Mouse (Mus musculus) liver, embryonic 15.5 days (tissue): ENCODE measurements at regions not wholly inside any gene's neighbourhood (a gene's known extent, or its start where the extent isn't known, plus 50 kb on each side); places are given as distances from the start of the nearest gene placed in this dataset.

Experiments
- ATAC-seq: fragments of 200-750 bp; cut with Nextera tagmentation; 2 replicates; pipeline ENCODE4 v1.8.0; 2017; ENCODE audit warnings: moderate number of reproducible peaks, mild to moderate bottlenecking, moderate library complexity; ENCODE audit not compliant: insufficient read depth
- H3K27ac ChIP-seq: fragments of 300-500 bp; sonication (generic); replicated peaks from 2 replicates; pipeline ENCODE4 v1.5.1; 2015; ENCODE audit warnings: mild to moderate bottlenecking, inconsistent platforms
- H3K27me3 ChIP-seq: fragments of 300-500 bp; sonication (generic); 2 replicates; pipeline ENCODE4 v1.6.1; 2015; ENCODE audit warnings: mild to moderate bottlenecking, inconsistent platforms
- H3K36me3 ChIP-seq: fragments of 300-500 bp; sonication (generic); replicated peaks from 2 replicates; pipeline ENCODE4 v1.6.1; 2015; ENCODE audit warnings: moderate library complexity, mild to moderate bottlenecking, inconsistent platforms
- H3K4me1 ChIP-seq: fragments of 300-500 bp; sonication (generic); replicated peaks from 2 replicates; pipeline ENCODE4 v1.6.1; 2015; ENCODE audit warnings: inconsistent platforms
- H3K4me2 ChIP-seq: fragments of 300-500 bp; sonication (generic); 2 replicates; pipeline ENCODE4 v1.6.1; 2015; ENCODE audit warnings: moderate library complexity, mild to moderate bottlenecking, inconsistent platforms
- H3K4me3 ChIP-seq: fragments of 300-500 bp; sonication (generic); replicated peaks from 2 replicates; pipeline ENCODE4 v1.5.1; 2015; ENCODE audit warnings: mild to moderate bottlenecking, inconsistent platforms
- H3K9ac ChIP-seq: fragments of 300-500 bp; sonication (generic); 2 replicates; pipeline ENCODE4 v1.6.1; 2015; ENCODE audit warnings: moderate library complexity, mild to moderate bottlenecking, inconsistent platforms
- H3K9me3 ChIP-seq: fragments of 300-500 bp; sonication (generic); replicated peaks from 2 replicates; pipeline ENCODE4 v1.6.1; 2016; ENCODE audit warnings: inconsistent platforms
- WGBS: fragments of 180-500 bp; shearing (Covaris S2); methylation state at CpG from one replicate; pipeline ENCODE4 v1.1.7; 2015; ENCODE audit warnings: mixed read lengths; ENCODE audit not compliant: insufficient replicate concordance; 5-methylcytosine and 5-hydroxymethylcytosine counted together

- ATAC-seq: no peak
- WGBS: 47% methylated on average over 3 of the region's 3 CpGs
Measured at GRCm38 (mm10) chr8:26832546-26832945, 144.6 kb upstream of the Zfp703 start.

GRCm38 (mm10) chr8:26833297-26833696, 143.8 kb upstream of the Zfp703 start:
- no peak overlapping the region for H3K27ac ChIP-seq
- 63% methylated on average over 4 of the region's 4 CpGs for WGBS
- no peak overlapping the region for H3K4me3 ChIP-seq
- no peaks in the 10 kb centered on the region for H3K9me3 ChIP-seq
- no peak for ATAC-seq
- no peaks in the 10 kb centered on the region for H3K36me3 ChIP-seq
- H3K27me3 ChIP-seq: no peaks in the 10 kb centered on the region
- H3K4me1 ChIP-seq: no peaks in the 10 kb centered on the region
- H3K4me2 ChIP-seq: no peak overlapping the region
- no peak overlapping the region for H3K9ac ChIP-seq

More at GRCm38 (mm10) chr8:26832546-26832945, 144.6 kb upstream of the Zfp703 start:
- Histone ChIP-seq H3K4me2 (no peak overlapping the region), H3K9me3 (no peaks in the 10 kb centered on the region), H3K9ac (no peak overlapping the region), H3K27ac (no peak overlapping the region), H3K36me3 (no peaks in the 10 kb centered on the region), H3K27me3 (no peaks in the 10 kb centered on the region), H3K4me1 (no peaks in the 10 kb centered on the region), H3K4me3 (no peak overlapping the region)

GRCm38 (mm10) chr8:26833784-26834183, 143.3 kb upstream of the Zfp703 start:
- no peaks in the 10 kb centered on the region for H3K4me1 ChIP-seq
- 52% methylated on average over 5 of the region's 5 CpGs for WGBS
- H3K27ac ChIP-seq: no peak overlapping the region
- H3K4me3 ChIP-seq: no peak overlapping the region
- no peak for ATAC-seq
- H3K9me3 ChIP-seq: no peaks in the 10 kb centered on the region
- no peak overlapping the region for H3K9ac ChIP-seq
- no peak overlapping the region for H3K4me2 ChIP-seq
- no peaks in the 10 kb centered on the region for H3K36me3 ChIP-seq
- H3K27me3 ChIP-seq: no peaks in the 10 kb centered on the region

DNA sequence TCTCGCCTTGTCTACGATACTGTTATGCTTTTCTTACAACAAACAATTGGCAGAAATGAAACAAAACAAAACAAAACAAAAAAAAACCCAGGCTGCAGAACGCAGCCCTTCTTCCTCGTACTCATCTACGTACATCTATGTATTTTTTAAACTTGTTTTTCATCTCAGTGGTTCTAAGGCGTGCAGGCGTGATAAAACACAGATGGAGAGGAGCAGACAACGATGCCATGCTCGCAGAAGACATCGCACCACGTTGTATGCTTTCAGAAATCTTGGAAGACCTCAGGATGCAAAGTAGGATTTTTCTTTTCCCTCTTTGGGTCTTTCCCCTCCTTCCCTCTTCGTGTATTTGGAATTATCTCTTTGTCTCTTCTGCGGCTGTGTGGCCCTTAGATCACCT, 142.5 kb upstream of the Zfp703 start:
- Histone ChIP-seq H3K4me2 (no peak overlapping the region), H3K27ac (no peak overlapping the region), H3K27me3 (no peaks in the 10 kb centered on the region), H3K9ac (no peak overlapping the region), H3K36me3 (no peaks in the 10 kb centered on the region), H3K9me3 (no peaks in the 10 kb centered on the region), H3K4me1 (no peaks in the 10 kb centered on the region), H3K4me3 (no peak overlapping the region)
- ATAC-seq: no peak
- 59% methylated on average over 13 of the region's 13 CpGs for WGBS

GRCm38 (mm10) chr8:26835076-26835475, 142.0 kb upstream of the Zfp703 start:
- Histone ChIP-seq H3K4me3 (no peak overlapping the region), H3K9me3 (no peaks in the 10 kb centered on the region), H3K4me2 (no peak overlapping the region), H3K9ac (no peak overlapping the region), H3K27ac (no peak overlapping the region), H3K36me3 (no peaks in the 10 kb centered on the region), H3K27me3 (no peaks in the 10 kb centered on the region), H3K4me1 (no peaks in the 10 kb centered on the region)
- ATAC-seq: no peak
- WGBS: 34% methylated on average over 8 of the region's 8 CpGs

DNA sequence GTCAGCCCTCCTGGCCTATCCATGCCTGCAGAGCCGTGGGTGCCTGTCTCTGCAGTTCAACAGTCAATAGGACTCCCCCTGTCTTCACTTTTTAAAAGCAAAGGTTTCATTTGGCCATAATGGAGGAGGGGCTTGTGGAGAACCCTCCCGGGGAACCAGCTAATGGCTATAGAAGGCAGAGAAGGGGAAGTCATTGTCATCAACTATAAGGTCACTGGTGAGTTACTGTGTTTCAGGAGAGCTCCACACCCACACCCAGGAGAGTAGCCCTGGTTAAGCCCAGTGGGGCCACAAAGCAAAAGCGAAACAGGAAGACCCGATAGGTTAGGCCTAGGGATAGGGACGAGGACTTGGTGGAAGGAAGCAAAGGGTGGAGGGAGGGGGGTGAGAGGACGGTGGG, 141.5 kb upstream of the Zfp703 start:
- no peak overlapping the region for H3K9ac ChIP-seq
- H3K4me3 ChIP-seq: no peak overlapping the region
- H3K27me3 ChIP-seq: no peaks in the 10 kb centered on the region
- H3K4me2 ChIP-seq: no peak overlapping the region
- H3K27ac ChIP-seq: no peak overlapping the region
- no peaks in the 10 kb centered on the region for H3K9me3 ChIP-seq
- no peaks in the 10 kb centered on the region for H3K4me1 ChIP-seq
- no peak for ATAC-seq
- H3K36me3 ChIP-seq: no peaks in the 10 kb centered on the region
- WGBS: 15% methylated on average over 6 of the region's 6 CpGs

- Histone ChIP-seq H3K4me1 (no peaks in the 10 kb centered on the region), H3K27me3 (no peaks in the 10 kb centered on the region), H3K27ac (no peak overlapping the region), H3K4me3 (no peak overlapping the region), H3K4me2 (no peak overlapping the region), H3K9ac (no peak overlapping the region), H3K9me3 (no peaks in the 10 kb centered on the region), H3K36me3 (no peaks in the 10 kb centered on the region)
- no peak for ATAC-seq
- 67% methylated on average over 7 of the region's 7 CpGs for WGBS
Measured at GRCm38 (mm10) chr8:26836552-26836951, 140.6 kb upstream of the Zfp703 start.

GRCm38 (mm10) chr8:26840286-26840685, 136.8 kb upstream of the Zfp703 start:
- Histone ChIP-seq H3K9me3 (no peaks in the 10 kb centered on the region), H3K9ac (no peak overlapping the region), H3K36me3 (no peaks in the 10 kb centered on the region), H3K27ac (no peak overlapping the region), H3K4me3 (no peak overlapping the region), H3K27me3 (no peaks in the 10 kb centered on the region), H3K4me1 (peaks cover 6% of the 10 kb centered on the region; the same call in 1 of the 2 replicates), H3K4me2 (no peak overlapping the region)
- WGBS: 52% methylated on average over 2 of the region's 2 CpGs
- no peak for ATAC-seq

- Histone ChIP-seq H3K36me3 (no peaks in the 10 kb centered on the region), H3K4me3 (no peak overlapping the region), H3K4me1 (peaks cover 6% of the 10 kb centered on the region; the same call in 1 of the 2 replicates), H3K27ac (no peak overlapping the region), H3K9ac (no peak overlapping the region), H3K9me3 (no peaks in the 10 kb centered on the region), H3K27me3 (no peaks in the 10 kb centered on the region), H3K4me2 (no peak overlapping the region)
- WGBS: 51% methylated on average over 12 of the region's 12 CpGs
- ATAC-seq: no peak
Measured at GRCm38 (mm10) chr8:26840745-26841680, 136.1 kb upstream of the Zfp703 start.

GRCm38 (mm10) chr8:26843714-26844113, 133.4 kb upstream of the Zfp703 start:
- WGBS: 39% methylated on average over 6 of the region's 6 CpGs

DNA sequence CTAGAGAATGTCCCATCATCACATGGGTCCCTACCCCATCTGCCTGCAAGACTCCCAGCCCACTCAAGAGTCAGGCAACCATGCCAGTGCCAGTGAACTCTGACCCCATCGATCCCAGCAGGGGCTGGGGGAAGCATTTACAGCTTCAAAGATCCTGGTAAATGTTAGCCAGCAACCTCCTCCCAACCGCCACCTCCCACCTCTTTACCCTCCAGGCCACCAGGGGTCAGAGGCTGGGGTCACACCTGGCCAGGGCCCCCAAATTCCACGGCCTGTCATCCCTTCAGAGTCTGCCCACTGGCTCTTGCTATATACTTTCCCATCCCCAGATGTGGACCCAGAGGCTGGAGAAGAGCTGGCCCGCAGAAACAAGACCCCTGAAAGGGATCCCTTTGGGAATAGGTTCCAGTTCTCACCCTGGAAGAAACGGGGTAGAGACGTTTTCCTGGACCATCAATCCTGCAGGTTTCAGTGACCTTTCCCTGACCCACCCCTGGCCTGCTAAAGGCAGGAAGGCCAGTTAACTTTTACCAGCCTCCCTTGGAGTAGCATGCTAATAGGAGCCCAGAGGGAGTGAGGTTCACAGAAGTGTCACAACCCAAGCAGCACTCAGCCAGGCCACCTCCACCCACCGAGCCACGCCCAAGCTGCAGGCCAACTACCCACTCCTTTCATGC, 132.9 kb upstream of the Zfp703 start:
- Histone ChIP-seq H3K27me3 (no peaks in the 10 kb centered on the region), H3K9me3 (no peaks in the 10 kb centered on the region), H3K27ac (no peak overlapping the region), H3K4me3 (no peak overlapping the region), H3K4me2 (no peak overlapping the region), H3K36me3 (no peaks in the 10 kb centered on the region), H3K9ac (no peak overlapping the region), H3K4me1 (peaks cover 6% of the 10 kb centered on the region)
- WGBS: 43% methylated on average over 8 of the region's 8 CpGs
- no peak for ATAC-seq

More at GRCm38 (mm10) chr8:26843714-26844113, 133.4 kb upstream of the Zfp703 start:
- H3K36me3 ChIP-seq: no peaks in the 10 kb centered on the region
- no peak overlapping the region for H3K4me2 ChIP-seq
- no peak overlapping the region for H3K9ac ChIP-seq
- ATAC-seq: no peak
- no peaks in the 10 kb centered on the region for H3K9me3 ChIP-seq
- H3K27me3 ChIP-seq: no peaks in the 10 kb centered on the region
- H3K4me3 ChIP-seq: no peak overlapping the region
- no peak overlapping the region for H3K27ac ChIP-seq
- peaks cover 6% of the 10 kb centered on the region; the same call in 1 of the 2 replicates for H3K4me1 ChIP-seq
